Comparison of ENCODE assay signal across 8 mouse cellular contexts in genomic region chr7:6283451-6284075, GRCm38 (mm10). TPM values are rescaled to one million over a fixed set of nuclear protein-coding genes. Genes with fewer than 3 reads are reported as not detected.
DNase-seq lines count a peak whose midpoint lies in the region; ATAC-seq lines count a peak whose summit lies in the region.

No protein-coding gene starts in this region.

- H3K36me3 ChIP-seq in hindbrain, embryonic 13.5 days = no peaks in the 10 kb centered on the region

- peak overlapping the region; percentile 71 for H3K9ac ChIP-seq in hindbrain, embryonic 13.5 days

- 2% methylated on average over 23 of the region's 23 CpGs for WGBS in hindbrain, embryonic 13.5 days

- peak overlapping the region; percentile 93 for H3K27ac ChIP-seq in hindbrain, embryonic 13.5 days

- peak overlapping the region; percentile 47 for H3K4me3 ChIP-seq in hindbrain, embryonic 13.5 days

- H3K4me1 ChIP-seq in hindbrain, embryonic 13.5 days (replicated peaks) = peaks cover 25% of the 10 kb centered on the region

- ATAC-seq in hindbrain, embryonic 13.5 days (ENCODE audit: low FRiP score) = peak; percentile 69

- H3K9me3 ChIP-seq in hindbrain, embryonic 13.5 days = no peaks in the 10 kb centered on the region

- no peaks in the 10 kb centered on the region for H3K27me3 ChIP-seq in hindbrain, embryonic 13.5 days

- peak; percentile 91 for DNase-seq in NIH3T3 (ENCODE audit: low read depth)
- peak; percentile 84 for DNase-seq in cerebellum, adult 9-11 months
- DNase-seq in frontal cortex, postnatal 10 days (ENCODE audit: low spot score in 2 of 2) = peak; percentile 66 to 82
- peak; percentile 57 to 69 for DNase-seq in layer of hippocampus, postnatal 25 days (ENCODE audit: extremely low spot score in 1 of 2, low spot score in 1 of 2)
- DNase-seq in lung, postnatal 25 days (ENCODE audit: low spot score) = peak; percentile 83
- DNase-seq in retina, embryonic 14.5 days (ENCODE audit: low spot score) = peak; percentile 91
- peak; percentile 86 for DNase-seq in thymus, postnatal 4 days

- H3K4me2 ChIP-seq in hindbrain, embryonic 13.5 days = peak overlapping the region; percentile 54

RNA-seq across cellular contexts. Expression of gene Zfp667, which starts 2.8 kb away (rescaled TPM):
- polyA plus RNA-seq in hindbrain, embryonic 13.5 days (2015; fragmentation: Nextera tagmentation; extraction: Ambion mirVana) = 20.2 and 22.7 TPM in 2 replicates
- 10 to 100 TPM; 16.5 to 17.6 TPM for total RNA-seq in layer of hippocampus, postnatal 25 days (2021)

RNA-seq across cellular contexts. Expression of gene Epp13, which starts 31.1 kb away (rescaled TPM):
- polyA plus RNA-seq in hindbrain, embryonic 13.5 days (2015; fragmentation: Nextera tagmentation; extraction: Ambion mirVana) = 0.26 TPM in 1 of 2 replicates, not detected in the other
- total RNA-seq in layer of hippocampus, postnatal 25 days (2021) = not detected

RNA-seq across cellular contexts. Expression of gene Zfp583, which starts 47.5 kb away (rescaled TPM):
- 13.0 and 15.7 TPM in 2 replicates for polyA plus RNA-seq in hindbrain, embryonic 13.5 days (2015; fragmentation: Nextera tagmentation; extraction: Ambion mirVana)
- total RNA-seq in layer of hippocampus, postnatal 25 days (2021) = 10 to 100 TPM; 10.2 to 12.0 TPM

RNA-seq across cellular contexts. Expression of gene Gm3854, which starts 60.0 kb away (rescaled TPM):
- polyA plus RNA-seq in hindbrain, embryonic 13.5 days (2015; fragmentation: Nextera tagmentation; extraction: Ambion mirVana) = 6.7 and 9.0 TPM in 2 replicates
- 1 to 10 TPM; 5.8 to 6.7 TPM for total RNA-seq in layer of hippocampus, postnatal 25 days (2021)

Comparison
In these comparisons a context has a peak if more than half of its experiments do, and no peak if none do; other contexts are left out.
1. Peak in every context shown above with its lines: DNase-seq, ATAC-seq, H3K4me3 ChIP-seq and H3K27ac ChIP-seq.